Mouse (Mus musculus) left cerebral cortex, postnatal 14 days (tissue): ENCODE measurements at regions not wholly inside any gene's neighbourhood (a gene's known extent, or its start where the extent isn't known, plus 50 kb on each side); places are given as distances from the start of the nearest gene placed in this dataset.

Experiments
- DNase-seq, 2 experiments: peaks; one replicate each; pipeline ENCODE4 v3.0.0; 2021 to 2022; ENCODE audit warnings: low spot score in 2 of 2, mixed read lengths in 1 of 2
- intact Hi-C: fragments of 180-260 bp; cut with DNase I; formaldehyde crosslinking; loops from one replicate; pipeline ENCODE4 v1.15.1; 2025

- intact Hi-C loops: no loop called here
These were observed 108.3 kb upstream of the Gli2 start for GRCm38 (mm10) chr1:119161751-119162150.

GRCm38 (mm10) chr1:119160354-119160753 is 106.9 kb upstream of the Gli2 start:
- no peak for DNase-seq
- intact Hi-C loops: no loop called here

More at GRCm38 (mm10) chr1:119161751-119162150, 108.3 kb upstream of the Gli2 start:
- DNase-seq: no peak

- intact Hi-C loops: no loop called here
- DNase-seq: no peak
These were observed 103.8 kb upstream of the Gli2 start for GRCm38 (mm10) chr1:119157171-119157700.

- DNase-seq: no peak
- intact Hi-C loops: no loop called here
These were observed 100.2 kb upstream of the Gli2 start for GRCm38 (mm10) chr1:119153619-119154018.

GRCm38 (mm10) chr1:119152776-119153175 is 99.4 kb upstream of the Gli2 start:
- no peak for DNase-seq

DNA sequence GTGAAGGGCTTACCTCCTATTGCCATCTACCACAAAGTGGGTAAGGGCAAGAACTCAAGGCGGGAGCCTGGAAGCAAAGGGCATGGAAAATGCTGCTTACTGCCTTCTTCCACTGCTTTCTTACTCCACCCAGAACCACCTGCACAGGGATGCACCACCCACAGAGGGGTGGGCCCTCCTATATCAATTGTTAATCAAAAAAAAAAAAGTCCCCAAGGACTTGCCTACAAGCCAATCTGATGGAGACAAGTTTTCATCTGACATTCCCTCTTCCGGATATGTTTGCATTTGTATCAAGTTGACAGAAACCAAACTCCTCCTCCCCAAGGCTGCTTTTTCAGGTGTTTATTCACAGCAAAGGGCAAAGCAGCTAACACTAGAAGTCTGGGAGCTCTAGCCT is 94.1 kb upstream of the Gli2 start:
- DNase-seq: no peak
- intact Hi-C loops: no loop called here

More at GRCm38 (mm10) chr1:119152776-119153175, 99.4 kb upstream of the Gli2 start:
- intact Hi-C loops: no loop called here

DNA sequence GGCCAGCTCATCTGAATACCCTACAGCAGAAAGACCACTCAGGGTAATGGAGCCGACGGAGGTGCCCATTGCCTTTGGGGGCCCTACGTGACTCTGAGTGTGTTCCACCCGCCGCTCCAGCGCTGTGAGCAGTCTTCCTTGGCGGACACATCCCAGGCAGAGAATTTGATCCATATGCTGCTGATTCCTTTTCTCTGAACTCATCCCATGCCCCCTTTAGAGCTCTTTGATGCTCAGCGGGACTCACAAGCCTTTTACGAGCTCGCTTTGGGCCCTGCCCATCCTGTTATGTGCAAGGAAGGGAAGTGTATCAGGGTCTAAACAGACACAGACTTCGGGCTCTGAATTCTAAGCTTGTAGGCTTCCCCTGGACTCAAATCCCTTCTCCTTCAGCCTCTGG is 90.4 kb upstream of the Gli2 start:
- no peak for DNase-seq
- intact Hi-C loops: no loop called here

DNA sequence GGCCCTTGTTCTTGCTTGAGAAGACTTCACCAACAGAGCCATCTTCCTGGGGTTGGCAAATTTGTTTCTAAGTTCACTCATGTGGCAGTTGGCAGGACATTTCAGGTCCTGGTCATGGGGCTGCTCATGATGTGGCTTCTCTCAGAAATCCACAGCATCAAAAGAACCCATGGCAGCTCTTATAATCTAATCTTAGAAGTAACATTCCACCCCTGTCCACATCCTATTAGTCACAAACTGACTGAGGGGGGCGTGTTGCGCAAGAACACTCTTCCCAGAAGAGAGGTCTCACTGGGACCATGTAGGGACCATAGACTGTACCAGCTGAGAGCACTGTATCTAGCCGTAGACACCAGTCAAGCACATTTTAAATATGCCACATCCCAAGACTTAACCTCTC is 75.6 kb upstream of the Gli2 start:
- no peak for DNase-seq
- intact Hi-C loops: no loop called here

DNA sequence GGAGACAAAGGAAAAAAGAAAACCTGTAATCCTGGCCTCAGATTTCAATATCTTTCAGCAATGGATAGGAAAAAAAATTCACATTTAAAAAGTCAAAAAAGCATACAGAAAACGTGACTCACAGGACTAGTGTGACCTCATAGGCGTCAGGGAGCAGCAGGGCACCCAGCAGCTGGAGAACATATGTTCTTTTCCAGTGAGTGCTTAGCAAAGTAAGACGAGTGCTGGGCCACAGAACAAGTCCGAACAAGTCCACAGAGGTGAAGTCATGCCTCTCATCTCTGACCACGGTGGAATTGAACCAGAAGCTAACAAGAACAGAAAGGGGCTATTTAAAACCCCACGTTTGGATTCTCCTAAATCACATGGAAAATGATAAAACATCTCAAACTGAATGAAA is 72.1 kb upstream of the Gli2 start:
- intact Hi-C loops: no loop called here

GRCm38 (mm10) chr1:119124798-119125197 is 71.4 kb upstream of the Gli2 start:
- DNase-seq: no peak
- intact Hi-C loops: no loop called here

More for the DNA sequence above, 72.1 kb upstream of the Gli2 start:
- DNase-seq: no peak

DNA sequence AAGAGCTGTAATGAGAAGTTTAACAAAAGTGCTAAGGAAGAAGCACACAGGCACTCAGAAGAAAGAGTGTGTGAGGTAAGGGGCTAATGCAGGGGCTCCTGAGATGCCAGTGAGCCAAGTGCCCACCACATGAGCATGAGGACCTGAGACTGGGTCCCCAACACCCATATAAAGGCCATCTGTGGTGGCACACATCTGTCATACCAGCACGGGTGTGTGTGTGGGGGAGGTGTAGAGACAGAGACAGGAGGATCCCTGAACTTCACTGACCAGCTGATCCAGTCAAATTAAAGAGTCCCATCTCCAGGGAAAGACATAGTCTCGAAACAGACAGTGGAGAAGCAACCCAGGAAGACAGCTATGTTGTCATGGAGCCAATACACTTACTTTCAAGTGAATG is 70.6 kb upstream of the Gli2 start:
- no peak for DNase-seq
- intact Hi-C loops: no loop called here

DNA sequence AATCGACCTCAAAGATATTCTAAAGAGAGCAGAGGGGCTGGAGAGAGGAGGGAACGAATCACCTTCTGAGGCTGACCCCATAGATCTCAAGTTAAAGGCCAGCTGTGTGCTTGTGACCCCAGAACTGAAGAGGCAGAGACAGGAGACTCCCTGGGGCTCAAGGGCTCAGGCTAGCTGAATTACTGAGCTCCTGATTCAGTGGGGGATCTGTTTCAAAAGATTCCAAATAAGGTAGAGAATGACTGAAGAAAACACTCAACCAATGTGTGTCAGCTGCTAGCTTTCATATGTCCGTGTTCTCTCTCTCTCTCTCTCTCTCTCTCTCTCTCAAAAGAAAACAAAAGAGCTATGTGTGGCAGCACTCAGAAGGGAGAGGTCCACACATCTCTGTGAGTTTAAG is 70.0 kb upstream of the Gli2 start:
- no peak for DNase-seq
- intact Hi-C loops: no loop called here

- intact Hi-C loops: no loop called here
These were observed 69.6 kb upstream of the Gli2 start for GRCm38 (mm10) chr1:119122975-119123374.

DNA sequence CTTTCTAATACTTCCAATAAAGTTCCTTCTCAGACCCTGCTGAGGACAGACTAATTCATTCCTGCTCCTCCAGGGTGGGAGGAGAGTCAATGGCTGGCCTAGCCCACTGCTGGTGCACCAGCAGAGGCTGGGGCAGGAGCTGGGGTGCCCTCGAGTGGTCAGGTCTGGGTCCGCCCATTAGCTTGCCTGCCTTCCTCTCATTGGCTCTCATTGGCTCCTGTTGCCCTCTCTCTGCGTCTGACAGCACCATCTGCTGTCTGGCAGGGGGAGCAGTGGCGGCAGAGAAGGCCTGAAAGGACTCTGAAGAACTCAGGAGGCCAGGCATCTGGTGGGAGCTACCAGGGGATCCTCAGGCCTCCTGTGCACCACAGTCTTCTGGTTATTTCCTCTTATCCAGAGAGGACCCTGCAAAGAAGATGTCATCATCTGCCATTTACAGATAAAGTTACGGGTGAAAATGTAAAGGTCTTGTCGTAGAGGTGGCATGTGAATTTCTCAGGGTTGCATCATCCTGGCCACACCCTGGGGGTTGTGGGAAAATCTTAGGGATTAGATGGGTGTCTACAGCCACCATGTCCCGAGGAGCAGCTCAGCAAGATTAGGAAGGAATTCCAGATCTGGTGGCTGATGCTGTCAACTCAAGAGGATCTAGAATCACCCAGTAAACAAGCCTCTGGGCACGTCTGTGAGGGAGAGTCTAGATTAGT is 66.6 kb upstream of the Gli2 start:
- DNase-seq: no peak
- intact Hi-C loops: no loop called here

More at GRCm38 (mm10) chr1:119122975-119123374, 69.6 kb upstream of the Gli2 start:
- no peak for DNase-seq

DNA sequence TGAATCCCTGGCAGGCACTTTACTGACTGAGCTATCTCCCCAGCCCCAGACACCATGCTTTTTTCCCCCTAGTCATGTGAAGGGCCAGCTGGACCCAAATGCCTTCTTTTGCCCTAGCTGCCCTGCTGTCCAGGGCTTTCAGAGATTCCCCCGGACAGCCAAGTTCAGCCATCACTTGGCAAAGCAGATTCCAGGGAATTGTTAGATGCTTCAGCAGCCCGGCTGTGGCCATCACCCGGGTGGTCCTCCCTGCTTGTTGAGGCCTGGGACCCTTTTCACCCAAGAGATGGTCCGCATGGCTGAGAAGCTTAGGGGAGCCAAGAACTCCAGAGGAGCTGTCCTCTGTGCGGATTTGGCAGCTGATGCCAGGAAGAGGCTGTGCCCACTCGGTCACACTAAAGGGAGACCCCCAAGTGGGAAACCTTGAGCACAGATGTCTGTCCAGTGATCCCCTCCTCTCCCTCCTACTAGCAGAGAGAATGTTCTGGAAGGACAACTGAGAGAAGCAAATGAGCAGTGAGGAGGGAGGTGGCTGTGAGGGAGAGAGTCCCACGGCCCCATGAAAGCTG is 61.8 kb upstream of the Gli2 start:
- intact Hi-C loops: no loop called here
- no peak for DNase-seq

DNA sequence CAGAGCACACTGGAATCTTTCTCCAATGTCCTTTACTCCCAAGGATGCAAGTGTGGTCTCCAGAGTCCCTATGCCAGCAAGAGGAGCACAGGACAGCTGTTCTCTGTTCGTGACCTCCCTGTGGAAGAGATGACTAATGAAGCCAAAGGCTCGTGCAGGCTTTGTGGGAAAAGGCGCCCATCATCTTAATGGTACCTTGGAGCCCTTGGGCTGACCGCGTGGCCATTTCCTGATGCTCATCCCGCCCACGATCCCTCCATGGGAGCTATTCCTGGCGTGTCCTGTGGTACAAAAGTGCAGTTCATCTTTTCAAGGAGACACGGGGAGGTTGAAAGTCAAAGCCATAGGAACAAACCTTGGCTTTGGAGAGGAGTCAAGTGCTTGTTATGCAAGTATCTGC is 55.2 kb upstream of the Gli2 start:
- intact Hi-C loops: no loop called here
- DNase-seq: no peak

GRCm38 (mm10) chr1:119106246-119106975 is 53.0 kb upstream of the Gli2 start:
- intact Hi-C loops: no loop called here
- no peak for DNase-seq
